Mouse (Mus musculus) thymus, postnatal 4 days (tissue): ENCODE results near the gene Cacna1s.
A peak's percentile ranks its signal among the peaks of the same experiment; 100 is the strongest.

Source experiments
- DNase-seq: peaks from one replicate; pipeline ENCODE4 v3.0.0; 2021

The Cacna1s gene

DNA sequence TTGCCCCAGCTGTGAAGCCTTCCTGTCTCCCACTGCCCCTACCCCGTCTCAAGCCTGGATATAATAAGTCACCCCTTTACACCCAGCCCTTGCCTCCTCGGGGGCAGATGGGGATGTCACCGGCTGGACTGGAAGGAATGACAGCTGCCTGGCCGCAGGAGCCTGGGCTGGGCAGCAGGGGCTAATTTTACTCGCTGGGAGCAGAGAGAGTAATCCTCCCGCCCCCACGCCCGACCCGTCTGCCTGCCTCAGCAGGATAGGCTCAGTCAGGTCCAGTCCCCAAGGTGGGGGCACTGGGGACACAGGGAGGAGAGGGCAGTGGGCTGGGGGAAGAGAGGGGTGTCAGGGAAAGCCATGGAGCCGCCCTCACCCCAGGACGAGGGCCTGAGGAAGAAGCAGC, at the start of gene Cacna1s:
Gene Cacna1s, plus strand, starts transcription at position 204 of the 400 bp plus-strand sequence.
- no peak for DNase-seq

DNA sequence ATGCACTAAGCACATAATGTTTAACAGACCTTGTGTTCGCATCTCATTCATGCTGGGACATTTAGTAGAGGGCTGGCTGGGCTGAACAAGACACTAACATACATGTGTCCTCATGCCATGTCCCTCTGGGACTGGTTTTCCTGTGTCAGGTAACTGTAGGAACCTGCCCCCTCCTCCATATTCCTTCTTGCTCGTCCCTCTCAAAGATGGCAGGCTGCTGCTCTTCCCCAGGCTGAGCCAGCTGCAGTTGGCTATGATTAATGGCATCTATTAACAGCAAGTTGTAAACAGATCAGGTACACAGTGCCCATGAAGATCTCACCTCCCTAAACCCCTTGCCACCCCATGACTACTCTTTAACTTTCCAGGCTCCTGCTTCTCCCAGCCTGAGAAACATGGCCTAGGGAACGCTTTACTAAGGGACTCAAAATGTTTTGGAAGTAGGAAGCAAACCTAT, 46.2 kb upstream of the Cacna1s start, which contains the start of gene Igfn1:
Gene Igfn1, minus strand, starts transcription at position 51 of the 457 bp plus-strand sequence.
- no peak for DNase-seq

GRCm38 (mm10) chr1:136007211-136008158, 45.1 kb upstream of the Cacna1s start, which contains the start of gene Tmem9:
Gene Tmem9, plus strand, starts transcription at chr1:136008150.
- DNase-seq, result peak; percentile 25

- no peak for DNase-seq
These were observed 44.4 kb upstream of the Cacna1s start for GRCm38 (mm10) chr1:136008159-136008533.

GRCm38 (mm10) chr1:136010247-136010646, 42.3 kb upstream of the Cacna1s start:
- DNase-seq, result no peak

DNA sequence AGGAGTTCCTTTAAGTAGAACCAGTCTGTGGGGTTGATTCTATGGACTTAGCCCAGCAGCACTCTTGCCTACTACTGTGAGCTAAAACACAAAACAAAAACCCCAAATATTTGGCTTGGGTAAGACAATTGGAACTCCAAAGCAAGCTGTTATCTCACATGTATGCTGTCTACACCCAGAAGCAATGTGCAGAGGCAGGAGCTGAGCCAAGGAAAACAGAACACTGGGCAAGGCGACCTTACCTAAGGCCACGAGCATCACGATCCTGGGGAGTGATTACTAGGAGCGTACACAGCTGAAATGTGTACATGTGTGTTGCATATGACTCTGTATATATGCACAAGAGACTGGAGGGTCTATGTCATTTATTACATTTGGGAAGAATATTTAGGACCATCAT, 39.0 kb upstream of the Cacna1s start:
- no peak for DNase-seq

- DNase-seq, result no peak
These were observed 37.6 kb upstream of the Cacna1s start for GRCm38 (mm10) chr1:136014796-136015502.

DNA sequence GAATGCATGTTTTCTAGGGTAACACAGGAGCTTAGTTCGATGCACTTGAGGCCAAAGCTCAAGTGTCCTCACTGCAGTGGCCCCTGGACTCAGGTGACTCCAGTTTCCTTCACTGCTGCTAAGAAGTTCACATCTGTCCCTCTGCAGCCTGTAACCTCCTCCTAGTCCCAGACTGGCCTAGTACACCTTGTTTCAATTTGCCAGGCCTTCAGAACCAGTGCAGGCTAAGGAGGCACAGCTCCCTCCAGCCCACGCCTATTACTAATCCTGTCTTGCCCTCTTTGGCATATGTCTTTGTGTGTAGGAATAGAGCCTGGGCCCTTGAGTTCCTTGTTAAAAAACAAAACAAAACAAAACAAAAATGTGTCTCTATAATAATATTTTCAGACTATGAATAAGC, 35.2 kb upstream of the Cacna1s start:
- DNase-seq, result no peak

GRCm38 (mm10) chr1:136017907-136018313, 34.6 kb upstream of the Cacna1s start:
- peak; percentile 90 for DNase-seq

DNA sequence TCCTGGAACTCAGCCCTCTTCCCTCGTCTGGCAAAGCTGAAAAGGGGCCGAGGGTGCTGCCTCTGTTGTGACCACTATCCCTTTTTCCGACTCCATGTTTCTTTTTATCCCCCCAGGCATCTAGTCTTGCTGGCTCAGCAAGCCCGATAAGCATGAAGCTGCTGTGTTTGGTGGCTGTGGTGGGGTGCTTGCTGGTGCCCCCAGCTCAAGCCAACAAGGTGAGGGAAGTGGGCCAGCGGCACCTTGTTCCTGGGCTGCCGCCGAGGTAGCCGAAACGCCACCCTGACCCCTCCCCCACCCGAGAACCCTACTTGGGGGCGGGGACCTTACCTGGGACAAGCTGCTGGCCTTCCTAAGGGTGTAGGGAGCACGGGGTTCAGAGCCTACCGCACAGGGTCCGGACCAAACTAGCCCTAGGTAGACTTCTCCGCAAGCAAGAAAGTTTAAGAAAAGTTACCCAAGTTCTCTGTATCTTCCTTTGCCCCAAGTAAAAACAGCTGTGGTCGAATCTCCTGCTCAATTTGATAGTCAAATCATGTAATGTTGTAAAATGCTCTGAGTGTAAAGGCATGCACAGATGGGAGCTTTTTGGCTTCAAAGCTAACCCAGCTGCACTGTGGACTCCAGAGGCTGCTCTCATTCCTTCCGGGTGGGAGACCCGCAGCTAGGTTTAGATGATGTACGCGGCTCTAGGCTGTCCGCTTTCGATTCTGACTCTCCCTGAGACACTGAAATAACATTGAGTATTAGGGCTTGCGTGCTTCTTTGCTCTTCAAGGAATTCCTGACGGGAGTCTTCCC, 34.0 kb upstream of the Cacna1s start:
- DNase-seq, result peak; percentile 62

DNA sequence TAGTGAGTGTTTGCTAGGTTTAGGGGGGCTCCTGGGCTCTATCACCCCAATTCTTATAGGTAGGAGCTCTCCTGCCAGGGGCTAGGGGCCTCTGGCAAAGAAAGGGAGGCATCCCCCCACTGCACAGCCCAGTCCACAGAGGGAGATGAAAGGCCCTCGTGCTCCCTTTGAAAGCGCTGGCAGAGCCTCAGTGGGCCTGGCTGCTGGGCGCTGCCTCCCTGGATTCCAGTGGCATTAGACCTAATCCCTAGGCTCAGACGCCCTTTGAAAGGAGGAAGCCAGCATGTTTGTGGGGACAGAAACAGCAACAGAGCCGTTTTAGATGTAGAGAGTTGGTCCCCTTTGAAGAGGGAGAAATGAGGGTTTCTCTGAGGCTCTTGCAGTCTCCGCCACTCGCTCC, 22.3 kb upstream of the Cacna1s start:
- no peak for DNase-seq

GRCm38 (mm10) chr1:136031697-136032096, 20.9 kb upstream of the Cacna1s start:
- no peak for DNase-seq

GRCm38 (mm10) chr1:136032961-136033360, 19.6 kb upstream of the Cacna1s start:
- DNase-seq, result no peak

DNA sequence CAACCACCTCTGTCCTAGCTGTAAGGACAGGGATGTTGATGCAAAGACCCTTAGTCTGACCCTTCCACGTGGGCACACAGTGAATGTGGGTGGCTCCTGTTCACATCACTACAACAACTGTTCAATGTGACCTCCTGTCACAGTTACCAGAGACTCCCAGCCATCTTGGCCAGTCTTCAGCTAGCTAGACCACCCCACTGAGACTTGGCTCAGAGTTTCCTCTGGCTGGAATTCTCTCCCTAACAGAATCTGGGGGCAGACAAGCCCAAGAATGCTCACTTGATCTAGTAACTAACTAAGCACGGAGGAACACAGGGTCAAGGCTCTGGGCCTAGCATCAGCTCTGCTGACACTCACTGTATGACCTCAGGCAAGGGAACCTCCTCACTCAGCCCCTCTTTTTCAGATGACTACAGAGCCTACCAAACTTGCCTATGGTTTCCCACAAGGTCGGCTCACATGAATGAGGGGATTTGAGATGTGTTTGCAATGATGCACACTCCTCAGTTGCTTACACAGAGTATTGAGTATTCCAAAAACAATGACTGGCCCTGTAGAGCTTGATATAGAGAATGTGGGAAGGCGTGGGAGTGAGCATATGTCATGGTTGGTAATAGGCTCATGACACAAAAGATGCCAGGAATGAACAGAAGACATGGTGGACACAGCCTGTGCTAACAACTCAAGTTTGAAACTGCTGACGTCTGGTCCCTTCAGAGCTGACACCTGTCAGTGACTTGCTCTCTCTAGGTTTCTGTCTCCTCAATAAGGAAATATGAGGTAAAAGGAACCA, 13.6 kb upstream of the Cacna1s start:
- DNase-seq, result no peak

DNA sequence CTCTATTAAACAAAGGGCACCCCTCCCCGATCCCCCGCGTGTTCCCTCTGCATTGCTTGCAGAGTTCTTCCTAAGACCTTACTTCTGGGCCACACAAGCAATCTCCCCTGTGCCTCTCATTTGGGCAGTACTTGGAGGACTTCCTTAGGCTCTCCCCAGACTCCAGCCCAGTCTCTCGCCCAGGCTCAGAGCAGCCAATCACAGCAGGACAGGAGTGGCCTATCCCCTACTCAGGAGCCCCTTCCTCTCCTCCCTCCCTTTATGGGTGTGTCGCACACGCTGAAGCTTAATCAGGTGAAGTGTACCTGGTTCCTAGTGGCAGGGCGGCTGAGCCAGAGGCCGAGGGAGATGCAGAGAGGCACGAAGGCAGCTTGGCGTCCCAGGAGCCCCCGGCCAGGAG, 12.1 kb upstream of the Cacna1s start:
- DNase-seq, result no peak

DNA sequence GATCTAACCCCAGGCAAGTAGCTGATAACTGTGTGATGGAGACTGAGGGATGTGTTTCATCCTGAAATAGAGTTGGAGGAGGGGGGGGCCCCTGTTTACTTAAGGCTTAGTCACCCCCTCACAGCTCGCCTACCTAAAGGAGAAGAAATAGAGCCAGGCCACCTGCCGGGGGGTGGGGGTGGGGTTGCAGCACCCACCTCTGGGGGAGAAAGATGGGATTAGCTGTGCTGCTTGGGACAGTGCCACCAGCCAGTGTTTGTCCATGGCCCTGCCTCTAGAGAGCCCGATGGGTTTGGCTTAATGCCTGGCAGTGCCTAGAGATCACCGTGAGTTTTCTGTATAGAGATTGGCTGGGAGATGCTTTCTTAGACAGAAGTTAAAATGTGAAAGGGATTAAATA, 11.7 kb upstream of the Cacna1s start:
- no peak for DNase-seq

DNA sequence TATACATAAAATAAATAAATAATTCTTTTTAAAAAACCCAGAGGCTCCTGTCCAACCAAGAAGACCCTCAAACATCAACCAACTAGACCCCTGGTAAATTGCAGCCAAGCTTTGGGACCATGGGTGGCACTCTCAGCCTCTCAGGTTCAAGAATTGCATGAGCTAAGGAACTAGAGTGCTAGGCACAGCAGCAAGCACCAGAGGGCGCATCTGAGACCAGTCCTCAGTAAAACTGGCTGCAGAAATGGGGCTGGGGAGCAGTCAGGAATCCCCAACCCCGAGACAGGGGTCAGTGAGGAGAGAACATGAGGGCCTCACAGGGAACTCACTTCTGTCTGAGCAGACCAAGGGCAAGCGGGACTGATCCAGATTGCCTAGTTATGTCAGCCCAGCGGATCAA, 6.8 kb upstream of the Cacna1s start:
- DNase-seq, result peak; percentile 87

DNA sequence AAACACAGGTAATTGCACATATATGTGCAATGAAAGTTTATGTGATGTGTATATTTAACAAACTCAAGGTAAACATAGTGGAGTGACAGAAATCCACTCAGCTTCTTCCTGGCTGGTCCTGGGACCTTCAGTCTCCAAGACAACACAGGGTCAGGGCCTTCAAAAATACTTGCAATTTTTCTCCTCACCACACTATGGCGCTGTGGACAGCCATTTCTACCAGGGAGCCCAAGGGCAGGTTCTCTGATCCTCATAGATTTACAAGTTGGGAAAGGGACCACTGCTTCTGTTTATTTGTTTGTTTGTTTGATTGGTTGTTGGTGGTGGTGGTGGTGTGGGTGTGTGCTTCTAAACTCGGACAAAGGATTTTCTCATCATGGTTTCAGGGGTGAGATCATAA, 5.1 kb upstream of the Cacna1s start:
- DNase-seq, result peak; percentile 45

DNA sequence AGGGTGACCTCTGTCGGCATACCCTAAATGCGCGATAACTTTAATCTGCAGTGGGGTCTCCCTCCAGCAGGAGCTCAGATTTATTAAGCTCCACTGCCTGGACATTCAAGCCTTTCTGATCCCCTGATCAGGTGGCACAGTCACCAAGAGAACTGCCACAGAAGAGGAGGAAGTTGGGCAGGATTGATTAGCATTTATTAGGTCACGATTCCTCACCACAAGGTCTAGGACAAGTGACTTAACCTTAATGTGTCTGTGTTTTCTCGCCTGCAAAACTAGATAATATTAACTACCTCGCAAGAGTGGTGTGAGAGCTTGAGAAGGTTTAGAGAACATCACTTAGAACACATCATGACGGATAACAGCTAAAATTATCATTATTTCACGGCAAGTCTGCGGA, 4.7 kb upstream of the Cacna1s start:
- DNase-seq, result no peak

GRCm38 (mm10) chr1:136050312-136051012, 2.1 kb upstream of the Cacna1s start, which contains the start of gene Ascl5:
Gene Ascl5, plus strand, starts transcription at chr1:136050804.
- DNase-seq, result no peak

DNA sequence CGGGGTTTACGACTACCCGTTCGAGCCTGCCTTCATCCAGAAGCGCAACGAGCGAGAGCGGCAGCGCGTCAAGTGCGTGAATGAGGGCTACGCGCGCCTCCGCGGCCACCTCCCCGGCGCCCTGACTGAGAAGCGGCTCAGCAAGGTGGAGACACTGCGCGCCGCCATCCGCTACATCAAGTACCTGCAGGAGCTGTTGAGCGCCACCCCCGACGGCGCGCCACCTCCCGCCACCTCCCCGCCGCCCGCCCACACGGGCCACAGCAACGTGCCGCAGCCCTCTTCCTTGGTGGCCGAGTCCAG, 1.6 kb upstream of the Cacna1s start:
- DNase-seq, result peak; percentile 69

DNA sequence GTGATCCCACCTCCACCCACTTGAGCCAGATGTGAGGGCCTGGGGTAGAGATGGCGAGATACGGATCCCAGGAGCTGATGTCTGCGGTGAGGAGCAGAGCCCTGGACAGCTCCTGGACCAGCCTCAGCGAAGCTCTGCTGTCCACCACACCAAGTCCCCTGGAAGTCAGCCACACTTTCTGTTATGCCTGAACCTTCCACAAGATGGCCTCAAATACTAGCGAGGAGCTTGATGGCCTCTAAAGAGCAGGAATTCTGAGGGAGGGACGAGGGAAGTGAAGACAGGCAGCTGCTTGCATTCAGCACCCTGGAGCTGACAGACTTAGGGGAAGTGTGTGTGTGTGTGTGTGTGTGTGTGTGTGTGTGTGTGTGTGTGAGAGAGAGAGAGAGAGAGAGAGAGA, 1.1 kb upstream of the Cacna1s start:
- DNase-seq, result peak; percentile 40
